Mouse (Mus musculus) urinary bladder, postnatal 25 days (tissue): ENCODE measurements around the gene Cmip.

Experiments
- DNase-seq: peaks from one replicate; pipeline ENCODE4 v3.0.0; 2022; ENCODE audit warnings: low spot score

The Cmip gene

GRCm38 (mm10) chr8:117469431-117470341, 212.8 kb downstream of the Cmip start:
- DNase-seq = no peak

GRCm38 (mm10) chr8:117470342-117470781, 213.5 kb downstream of the Cmip start:
- no peak for DNase-seq

GRCm38 (mm10) chr8:117471174-117471573, 214.3 kb downstream of the Cmip start:
- DNase-seq = peak; percentile 67

- DNase-seq = no peak
Measured at GRCm38 (mm10) chr8:117471655-117472054, 214.8 kb downstream of the Cmip start.

GRCm38 (mm10) chr8:117472332-117472731, 215.5 kb downstream of the Cmip start:
- no peak for DNase-seq

GRCm38 (mm10) chr8:117474944-117475343, 218.1 kb downstream of the Cmip start:
- peak; percentile 95 for DNase-seq

- DNase-seq = no peak
Measured at GRCm38 (mm10) chr8:117475819-117476218, 219.0 kb downstream of the Cmip start.

GRCm38 (mm10) chr8:117478082-117478481, 221.2 kb downstream of the Cmip start:
- no peak for DNase-seq

GRCm38 (mm10) chr8:117479996-117480395, 223.1 kb downstream of the Cmip start:
- DNase-seq = no peak

GRCm38 (mm10) chr8:117480516-117480915, 223.7 kb downstream of the Cmip start:
- no peak for DNase-seq

- no peak for DNase-seq
Measured at GRCm38 (mm10) chr8:117481830-117482229, 225.0 kb downstream of the Cmip start.

GRCm38 (mm10) chr8:117484731-117485130, 227.9 kb downstream of the Cmip start:
- no peak for DNase-seq

GRCm38 (mm10) chr8:117485316-117485715, 228.5 kb downstream of the Cmip start:
- DNase-seq = no peak

- DNase-seq = no peak
Measured at GRCm38 (mm10) chr8:117488246-117489005, 231.6 kb downstream of the Cmip start.

- no peak for DNase-seq
Measured at GRCm38 (mm10) chr8:117493543-117493942, 236.7 kb downstream of the Cmip start.

GRCm38 (mm10) chr8:117494874-117495273, 238.0 kb downstream of the Cmip start:
- DNase-seq = no peak

- DNase-seq = peak; percentile 47
Measured at GRCm38 (mm10) chr8:117498179-117498914, 241.5 kb downstream of the Cmip start, which contains the start of gene Plcg2. TSS of gene Plcg2 (plus strand) at chr8:117498291.

- DNase-seq = no peak
Measured at GRCm38 (mm10) chr8:117498915-117499540, 242.2 kb downstream of the Cmip start.

GRCm38 (mm10) chr8:117500232-117500823, 243.5 kb downstream of the Cmip start:
- no peak for DNase-seq

- DNase-seq = no peak
Measured at GRCm38 (mm10) chr8:117501323-117501722, 244.5 kb downstream of the Cmip start.

- DNase-seq = no peak
Measured at GRCm38 (mm10) chr8:117503405-117504069, 246.7 kb downstream of the Cmip start.
